Mouse (Mus musculus) MEL (cell line): ENCODE results near the gene Bcl3. TPM values are rescaled to one million over a fixed set of nuclear protein-coding genes. Genes with fewer than 3 reads are reported as not detected.

Experiments
- DNase-seq: peaks from one replicate; pipeline ENCODE4 v3.0.0; 2011; ENCODE audit warnings: low read depth, low spot score
- H3K27ac ChIP-seq: 2 replicates; pipeline ENCODE4 v1.5.1; 2012; ENCODE audit warnings: low read depth, mild to moderate bottlenecking, control low read depth, low read length, moderate library complexity; ENCODE audit not compliant: control insufficient read depth
- H3K27me3 ChIP-seq, 2 experiments: fragments of 150-350 bp in 1 of 2; sonication (generic) in 1 of 2; 2 replicates each; pipeline ENCODE4 v1.6.1; 2012; ENCODE audit warnings: low read length in 2 of 2, mild to moderate bottlenecking in 2 of 2, improper control_type of control experiment in 1 of 2, moderate library complexity in 1 of 2; ENCODE audit not compliant: insufficient read depth in 2 of 2, control insufficient read depth in 1 of 2
- H3K36me3 ChIP-seq, 2 experiments: 2 replicates each; pipeline ENCODE4 v1.6.1; 2012 to 2014; ENCODE audit warnings: low read length in 2 of 2, improper control_type of control experiment in 1 of 2, inconsistent platforms in 1 of 2, mild to moderate bottlenecking in 1 of 2; ENCODE audit not compliant: insufficient read depth in 2 of 2, control insufficient read depth in 1 of 2
- H3K4me1 ChIP-seq, 2 experiments: fragments of 150-350 bp in 1 of 2; sonication (generic) in 1 of 2; 2 replicates each; pipeline ENCODE4 v1.6.1; 2012; ENCODE audit warnings: low read length in 2 of 2, improper control_type of control experiment in 1 of 2, mild to moderate bottlenecking in 1 of 2; ENCODE audit not compliant: insufficient read depth in 2 of 2, control insufficient read depth in 1 of 2
- H3K4me3 ChIP-seq, 2 experiments: fragments of 150-350 bp in 1 of 2; sonication (generic) in 1 of 2; 2 replicates each; pipeline ENCODE4 v1.5.1; 2012; ENCODE audit warnings: low read depth in 2 of 2, low read length in 2 of 2, mild to moderate bottlenecking in 2 of 2, moderate library complexity in 2 of 2, control low read depth in 1 of 2, improper control_type of control experiment in 1 of 2; ENCODE audit not compliant: control insufficient read depth in 1 of 2, insufficient read depth in 1 of 2
- H3K79me2 ChIP-seq: 2 replicates; pipeline ENCODE4 v1.6.1; 2012; ENCODE audit warnings: mild to moderate bottlenecking, low read length, moderate library complexity; ENCODE audit not compliant: control insufficient read depth, poor library complexity, insufficient read depth
- H3K9ac ChIP-seq: 2 replicates; pipeline ENCODE4 v1.6.1; 2012; ENCODE audit warnings: low read depth, mild to moderate bottlenecking, control low read depth, low read length, moderate library complexity; ENCODE audit not compliant: control insufficient read depth, poor library complexity, severe bottlenecking
- H3K9me3 ChIP-seq: fragments of 150-350 bp; sonication (generic); replicated peaks from 2 replicates; pipeline ENCODE4 v1.6.1; 2012; ENCODE audit warnings: mild to moderate bottlenecking, low read length, improper control_type of control experiment, moderate library complexity; ENCODE audit not compliant: insufficient read depth
- BHLHE40 ChIP-seq: IDR thresholded peaks from 2 replicates; pipeline ENCODE4 v1.6.1; 2012; ENCODE audit warnings: low read depth, mild to moderate bottlenecking, inconsistent platforms, low read length, improper control_type of control experiment, borderline replicate concordance
- CHD1 ChIP-seq: IDR thresholded peaks from 2 replicates; pipeline ENCODE4 v1.6.1; 2012; ENCODE audit warnings: low read depth, mild to moderate bottlenecking, inconsistent platforms, low read length, improper control_type of control experiment
- CHD2 ChIP-seq: IDR thresholded peaks from 2 replicates; pipeline ENCODE4 v1.6.1; 2011; ENCODE audit warnings: low read length, improper control_type of control experiment
- E2F4 ChIP-seq: IDR thresholded peaks from 2 replicates; pipeline ENCODE4 v1.6.1; 2011; ENCODE audit warnings: low read depth, low read length, improper control_type of control experiment, borderline replicate concordance
- EP300 ChIP-seq, 2 experiments: IDR thresholded peaks; 2 replicates each; pipeline ENCODE4 v1.6.1; 2011; ENCODE audit warnings: improper control_type of control experiment in 2 of 2, low read length in 2 of 2, low read depth in 1 of 2, mild to moderate bottlenecking in 1 of 2
- ETS1 ChIP-seq: IDR thresholded peaks from 2 replicates; pipeline ENCODE4 v1.6.1; 2012; ENCODE audit warnings: low read depth, mild to moderate bottlenecking, inconsistent platforms, low read length, improper control_type of control experiment, moderate library complexity
- GABPA ChIP-seq: IDR thresholded peaks from 2 replicates; pipeline ENCODE4 v1.6.1; 2012; ENCODE audit warnings: low read depth, mild to moderate bottlenecking, inconsistent platforms, low read length, improper control_type of control experiment, moderate library complexity
- GATA1 ChIP-seq: IDR thresholded peaks from 2 replicates; pipeline ENCODE4 v1.6.1; 2011; ENCODE audit warnings: low read depth, low read length, improper control_type of control experiment
- JUND ChIP-seq: IDR thresholded peaks from 2 replicates; pipeline ENCODE4 v1.6.1; 2011; ENCODE audit warnings: low read depth, mild to moderate bottlenecking, improper control_type of control experiment, low read length
- KAT2A ChIP-seq: conservative IDR thresholded peaks from 2 replicates; pipeline ENCODE4 v1.6.1; 2012; ENCODE audit warnings: low read depth, low read length, improper control_type of control experiment, inconsistent platforms
- MAFK ChIP-seq: IDR thresholded peaks from 2 replicates; pipeline ENCODE4 v1.6.1; 2011; ENCODE audit warnings: low read depth, mild to moderate bottlenecking, low read length, improper control_type of control experiment, borderline replicate concordance
- MAX ChIP-seq: IDR thresholded peaks from 2 replicates; pipeline ENCODE4 v1.6.1; 2011; ENCODE audit warnings: low read length, improper control_type of control experiment
- NELFE ChIP-seq: IDR thresholded peaks from 2 replicates; pipeline ENCODE4 v1.6.1; 2011; ENCODE audit warnings: low read depth, low read length, improper control_type of control experiment
- POLR2A ChIP-seq, 2 experiments: IDR thresholded peaks; 2 replicates each; pipeline ENCODE4 v1.6.1; 2011 to 2012; ENCODE audit warnings: low read length in 2 of 2, mild to moderate bottlenecking in 2 of 2, control low read depth in 1 of 2, improper control_type of control experiment in 1 of 2, low read depth in 1 of 2, moderate library complexity in 1 of 2; ENCODE audit not compliant: control insufficient read depth in 1 of 2, insufficient read depth in 1 of 2, poor library complexity in 1 of 2
- POLR2AphosphoS5 ChIP-seq: IDR thresholded peaks from 2 replicates; pipeline ENCODE4 v1.6.1; 2012; ENCODE audit warnings: low read depth, borderline replicate concordance, mild to moderate bottlenecking, inconsistent platforms, low read length, moderate library complexity, mixed read lengths
- SMC3 ChIP-seq: IDR thresholded peaks from 2 replicates; pipeline ENCODE4 v1.6.1; 2011; ENCODE audit warnings: low read depth, low read length, improper control_type of control experiment
- TAL1 ChIP-seq: IDR thresholded peaks from 2 replicates; pipeline ENCODE4 v1.6.1; 2012; ENCODE audit warnings: mild to moderate bottlenecking, inconsistent platforms, low read length, moderate library complexity, mixed read lengths
- TBP ChIP-seq: IDR thresholded peaks from 2 replicates; pipeline ENCODE4 v1.8.0; 2011; ENCODE audit warnings: low read depth, low read length, improper control_type of control experiment
- TCF12 ChIP-seq: IDR thresholded peaks from 2 replicates; pipeline ENCODE4 v1.6.1; 2014; ENCODE audit warnings: low read depth, mild to moderate bottlenecking, inconsistent platforms, low read length, improper control_type of control experiment, moderate library complexity
- UBTF ChIP-seq: IDR thresholded peaks from 2 replicates; pipeline ENCODE4 v1.6.1; 2012; ENCODE audit warnings: low read depth, mild to moderate bottlenecking, inconsistent platforms, low read length, improper control_type of control experiment, moderate library complexity, borderline replicate concordance; ENCODE audit not compliant: insufficient read depth
- USF1 ChIP-seq: IDR thresholded peaks from 2 replicates; pipeline ENCODE4 v1.6.1; 2014; ENCODE audit warnings: low read depth, mild to moderate bottlenecking, inconsistent platforms, low read length, improper control_type of control experiment, moderate library complexity
- USF2 ChIP-seq, 2 experiments: IDR thresholded peaks; 2 replicates each; pipeline ENCODE4 v1.6.1; 2011 to 2012; ENCODE audit warnings: improper control_type of control experiment in 2 of 2, low read length in 2 of 2, borderline replicate concordance in 1 of 2, inconsistent platforms in 1 of 2, low read depth in 1 of 2, mild to moderate bottlenecking in 1 of 2; ENCODE audit not compliant: insufficient read depth in 1 of 2
- ZMIZ1 ChIP-seq: IDR thresholded peaks from 2 replicates; pipeline ENCODE4 v1.6.1; 2012; ENCODE audit warnings: low read depth, mild to moderate bottlenecking, inconsistent platforms, low read length, improper control_type of control experiment, moderate library complexity
- ZNF384 ChIP-seq: IDR thresholded peaks from 2 replicates; pipeline ENCODE4 v1.6.1; 2012; ENCODE audit warnings: low read depth, mild to moderate bottlenecking, inconsistent platforms, low read length, improper control_type of control experiment
- polyA plus RNA-seq, 2 experiments: library from polyadenylated mRNA; stranded (reverse) in 1 of 2; unstranded in 1 of 2; fragments of >175 nt in 1 of 2; fragments of >200 nt in 1 of 2; gene quantifications; 2 replicates each; pipeline versions ENCODE4 v1.2.1 to v1.2.4; 2012; ENCODE audit warnings: low replicate concordance in 2 of 2, low read depth in 1 of 2; ENCODE audit not compliant: insufficient read length in 2 of 2, insufficient read depth in 1 of 2, missing spikeins in 1 of 2
- total RNA-seq: library from RNA; depleted of rRNA; stranded (reverse); fragments of 300-350 nt; gene quantifications from 2 replicates; pipeline ENCODE4 v1.2.3, GENCODE M21; 2012

The Bcl3 gene
- total and polyA plus RNA-seq, 3 experiments = 2.7 to 6.7 TPM; not detected in 1

DNA sequence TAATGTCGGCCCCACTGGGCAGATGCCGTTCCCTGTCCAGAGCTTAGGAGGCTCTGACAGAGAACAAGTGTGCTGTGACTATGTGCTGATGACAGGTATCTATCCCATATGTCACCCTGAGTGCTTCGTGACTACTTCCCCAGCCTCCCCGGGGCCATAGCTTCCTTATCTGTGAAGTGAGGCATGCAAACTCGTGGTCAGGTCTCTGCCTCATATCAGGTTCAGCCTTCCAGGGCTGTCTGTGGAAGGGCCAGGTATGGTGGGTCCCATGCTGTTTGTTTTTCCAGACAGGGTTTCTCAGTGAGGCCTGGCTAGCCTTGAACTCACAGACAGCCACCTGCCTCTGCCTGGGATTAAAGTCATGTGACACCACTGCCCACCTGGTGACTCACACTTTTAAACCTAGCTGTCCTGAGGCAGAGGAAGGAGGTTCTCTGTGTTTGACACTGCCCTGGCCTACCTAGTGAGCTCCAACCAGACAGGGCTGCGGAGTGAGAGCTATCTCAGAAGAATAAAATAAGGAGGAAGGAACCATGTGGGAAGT is 8.9 kb downstream of the Bcl3 start (continued):
- TF ChIP-seq KAT2A = no peak
- TF ChIP-seq GABPA = no peak
- no peak for TF ChIP-seq JUND

DNA sequence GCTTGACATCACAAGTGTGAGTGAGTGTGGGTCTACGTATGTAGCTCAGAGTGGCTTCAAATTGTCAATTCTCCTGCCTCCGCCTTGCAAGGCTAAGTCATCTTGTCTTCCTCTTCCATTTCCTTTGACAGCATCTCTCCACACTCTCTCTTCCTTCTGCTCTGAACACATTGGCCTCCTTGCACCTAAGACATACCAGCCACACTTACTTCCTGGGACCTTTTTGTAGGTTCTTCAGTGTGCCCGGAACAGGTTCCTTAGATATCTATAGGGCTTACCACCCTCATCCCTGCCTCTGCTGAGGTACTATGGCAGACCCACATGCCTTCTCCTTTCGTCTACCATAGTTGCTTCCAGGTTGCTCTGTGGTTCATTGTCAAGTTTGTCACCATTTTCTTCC is 9.4 kb downstream of the Bcl3 start:
- H3K9ac ChIP-seq = no peak overlapping the region
- peak overlapping the region; percentile 41 for H3K27ac ChIP-seq
- no peaks in the 10 kb centered on the region for H3K9me3 ChIP-seq
- no peaks in the 10 kb centered on the region for H3K27me3 ChIP-seq
- H3K79me2 ChIP-seq = no peaks in the 10 kb centered on the region
- peak in 1 of 2 experiments; percentile 45; a peak in 1 of 4 replicates for TF ChIP-seq POLR2A (IDR thresholded peaks at IDR 0.05; ENCODE audit: control insufficient read depth in 1 of 2, insufficient read depth in 1 of 2, low read depth in 1 of 2, low read length in 2 of 2, poor library complexity in 1 of 2)
- no peak for TF ChIP-seq ETS1
- TF ChIP-seq TCF12 = no peak
- peak; percentile 49; the same call in 1 of the 2 replicates for TF ChIP-seq TBP
- 0 out of 2 replicates have a peak, but pooled peaks have one; percentile 0 for TF ChIP-seq MAFK
- TF ChIP-seq ZMIZ1 = peak; percentile 79
- TF ChIP-seq GABPA = no peak
- no peak for TF ChIP-seq USF1
- TF ChIP-seq, all 39 proteins: peak for 4
- Histone ChIP-seq H3K4me3 (no peak overlapping the region), H3K4me1 (peaks cover 20 to 28% of the 10 kb centered on the region in 2 experiments), H3K36me3 (peaks cover 0 to 14% of the 10 kb centered on the region in 2 experiments; a peak in 2 of 4 replicates)
- peak; percentile 53 for DNase-seq

DNA sequence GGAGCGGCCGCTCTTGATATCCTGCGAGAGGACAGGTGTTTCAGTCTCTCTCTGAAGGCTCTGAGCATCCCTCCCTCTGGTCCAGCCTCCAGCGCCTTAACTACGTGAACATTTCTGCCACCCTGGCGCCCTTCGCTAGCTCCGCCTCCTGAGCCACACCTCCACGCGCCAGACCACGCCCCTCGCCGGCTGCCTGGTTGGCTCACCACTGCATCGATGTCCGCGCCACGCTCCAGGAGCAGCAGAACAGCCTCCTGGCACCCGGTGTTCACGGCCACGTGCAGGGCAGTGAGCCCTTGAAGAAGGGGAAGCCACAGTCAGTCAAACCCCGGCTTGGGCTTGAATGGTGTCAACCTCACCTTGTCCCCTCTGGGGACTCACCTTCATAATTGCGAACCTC is 11.5 kb downstream of the Bcl3 start:
- H3K79me2 ChIP-seq = no peaks in the 10 kb centered on the region
- H3K9me3 ChIP-seq = no peaks in the 10 kb centered on the region
- H3K4me3 ChIP-seq = no peak overlapping the region
- no peak for DNase-seq
- no peaks in the 10 kb centered on the region for H3K27me3 ChIP-seq
- H3K9ac ChIP-seq = no peak overlapping the region
- peaks cover 17 to 21% of the 10 kb centered on the region in 2 experiments for H3K4me1 ChIP-seq
- H3K27ac ChIP-seq = no peak overlapping the region
- TF ChIP-seq CHD2 = no peak
- no peak for TF ChIP-seq MAFK
- no peak for TF ChIP-seq GABPA
- TF ChIP-seq BHLHE40 = no peak
- TF ChIP-seq GATA1 = no peak
- TF ChIP-seq CHD1 = no peak
- TF ChIP-seq SMC3 = no peak
- no peak for TF ChIP-seq MAX
- no peak for TF ChIP-seq EP300 (IDR thresholded peaks at IDR 0.05; ENCODE audit: low read depth in 1 of 2, low read length in 2 of 2)
- no peak for TF ChIP-seq POLR2A (IDR thresholded peaks at IDR 0.05; ENCODE audit: control insufficient read depth in 1 of 2, insufficient read depth in 1 of 2, low read depth in 1 of 2, low read length in 2 of 2, poor library complexity in 1 of 2)
- TF ChIP-seq NELFE = no peak
- no peak for TF ChIP-seq POLR2AphosphoS5
- TF ChIP-seq USF1 = no peak
- TF ChIP-seq TBP = no peak
- TF ChIP-seq USF2 (IDR thresholded peaks at IDR 0.05; ENCODE audit: borderline replicate concordance in 1 of 2, insufficient read depth in 1 of 2, low read depth in 1 of 2, low read length in 2 of 2) = no peak
- TF ChIP-seq TAL1 = no peak
- no peak for TF ChIP-seq E2F4
- no peak for TF ChIP-seq ZNF384
- TF ChIP-seq UBTF = no peak
- TF ChIP-seq TCF12 = no peak
- H3K36me3 ChIP-seq = peaks cover 0 to 14% of the 10 kb centered on the region in 2 experiments; a peak in 2 of 4 replicates
